Mouse (Mus musculus) kidney, embryonic 14.5 days (tissue): Measurements from ENCODE around the gene Vars2. TPM values are rescaled to one million over a fixed set of nuclear protein-coding genes. Genes with fewer than 3 reads are reported as not detected.

Experiments used
- ATAC-seq: fragments of 200-750 bp; cut with Nextera tagmentation; 2 replicates; pipeline ENCODE4 v1.8.0; 2017; ENCODE audit warnings: moderate number of reproducible peaks, mild to moderate bottlenecking, moderate TSS enrichment, moderate library complexity; ENCODE audit not compliant: low FRiP score, low TSS enrichment
- H3K27ac ChIP-seq: fragments of 300-500 bp; sonication (generic); 2 replicates; pipeline ENCODE4 v1.5.1; 2014; ENCODE audit warnings: low read depth, mild to moderate bottlenecking, low read length, moderate library complexity, mixed read lengths
- H3K27me3 ChIP-seq: fragments of 300-500 bp; sonication (generic); 2 replicates; pipeline ENCODE4 v1.6.1; 2014; ENCODE audit warnings: mild to moderate bottlenecking, low read length; ENCODE audit not compliant: control insufficient read depth, insufficient read depth
- H3K36me3 ChIP-seq: fragments of 300-500 bp; sonication (generic); 2 replicates; pipeline ENCODE4 v1.6.1; 2014; ENCODE audit warnings: low read length, mixed read lengths; ENCODE audit not compliant: control insufficient read depth, insufficient read depth
- H3K4me1 ChIP-seq: fragments of 300-500 bp; sonication (generic); 2 replicates; pipeline ENCODE4 v1.6.1; 2014; ENCODE audit warnings: low read length, mixed read lengths; ENCODE audit not compliant: control insufficient read depth, insufficient read depth
- H3K4me2 ChIP-seq: fragments of 300-500 bp; sonication (generic); replicated peaks from 2 replicates; pipeline ENCODE4 v1.6.1; 2014; ENCODE audit warnings: low read depth, mild to moderate bottlenecking, low read length
- H3K4me3 ChIP-seq: fragments of 300-500 bp; sonication (generic); 2 replicates; pipeline ENCODE4 v1.5.1; 2014; ENCODE audit warnings: mild to moderate bottlenecking, low read length
- H3K9ac ChIP-seq: fragments of 300-500 bp; sonication (generic); 2 replicates; pipeline ENCODE4 v1.6.1; 2014; ENCODE audit warnings: low read depth, mild to moderate bottlenecking, low read length, moderate library complexity
- H3K9me3 ChIP-seq: fragments of 300-500 bp; sonication (generic); 2 replicates; pipeline ENCODE4 v1.6.1; 2016; ENCODE audit warnings: low read length; ENCODE audit not compliant: control insufficient read depth
- WGBS: fragments of 180-500 bp; shearing (Covaris S2); extraction: QIAGEN DNeasy Blood & Tissue Kit; methylation state at CpG from one replicate; pipeline ENCODE4 v1.1.7; 2014; 5-methylcytosine and 5-hydroxymethylcytosine counted together
- polyA plus RNA-seq: library from polyadenylated mRNA; unstranded; fragments of >200 nt; fragmentation: Nextera tagmentation; extraction: Ambion mirVana; gene quantifications from 2 replicates; pipeline ENCODE4 v1.2.1, GENCODE M21; 2014

Vars2 gene
- polyA plus RNA-seq, 1 experiment from 2014 or later = 16.8 TPM

DNA sequence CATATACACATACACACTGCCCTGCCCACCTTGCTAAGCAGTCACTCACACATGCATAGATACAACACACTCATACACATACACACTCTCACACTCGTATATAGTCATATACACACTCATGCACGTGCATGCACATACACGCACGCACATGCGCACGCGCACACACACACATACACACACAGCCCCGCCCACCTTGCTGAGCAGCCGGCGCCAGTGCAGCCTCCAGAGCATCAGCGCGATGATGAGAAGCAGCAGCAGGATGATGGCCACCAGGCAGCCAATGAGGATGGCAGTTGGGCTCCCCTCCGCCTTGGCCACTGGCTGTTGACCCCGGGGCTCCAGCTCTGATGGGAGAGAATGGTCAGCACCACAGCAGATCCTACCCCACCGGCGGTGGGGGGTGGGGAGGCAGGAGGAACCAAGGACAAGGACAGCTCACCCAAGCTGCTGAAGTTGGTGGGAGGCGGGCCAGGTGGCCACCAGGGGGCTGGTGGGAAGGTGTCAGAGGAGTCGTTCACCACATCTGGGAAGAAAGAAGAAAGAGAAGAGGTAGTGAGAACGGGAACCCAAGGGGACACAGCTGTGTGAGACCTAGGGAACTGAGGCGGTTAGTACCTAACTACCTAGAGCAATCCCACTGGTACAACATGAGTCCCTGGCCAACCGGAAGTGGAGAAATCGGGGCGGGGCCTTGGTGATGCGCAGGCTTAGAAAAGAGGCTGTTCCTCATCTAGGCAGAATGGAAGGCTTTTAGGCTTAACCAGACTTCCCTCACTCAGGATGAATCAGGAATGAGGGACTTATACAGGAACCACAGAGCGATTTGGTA is 21.2 kb upstream of the Vars2 start:
- Histone ChIP-seq H3K9me3 (no peaks in the 10 kb centered on the region), H3K4me3 (no peak overlapping the region), H3K9ac (no peak overlapping the region), H3K4me2 (no peak overlapping the region), H3K27ac (no peak overlapping the region), H3K4me1 (no peaks in the 10 kb centered on the region), H3K36me3 (peaks cover 96% of the 10 kb centered on the region), H3K27me3 (no peaks in the 10 kb centered on the region)
- no peak for ATAC-seq
- WGBS = 85% methylated on average over 25 of the region's 25 CpGs

DNA sequence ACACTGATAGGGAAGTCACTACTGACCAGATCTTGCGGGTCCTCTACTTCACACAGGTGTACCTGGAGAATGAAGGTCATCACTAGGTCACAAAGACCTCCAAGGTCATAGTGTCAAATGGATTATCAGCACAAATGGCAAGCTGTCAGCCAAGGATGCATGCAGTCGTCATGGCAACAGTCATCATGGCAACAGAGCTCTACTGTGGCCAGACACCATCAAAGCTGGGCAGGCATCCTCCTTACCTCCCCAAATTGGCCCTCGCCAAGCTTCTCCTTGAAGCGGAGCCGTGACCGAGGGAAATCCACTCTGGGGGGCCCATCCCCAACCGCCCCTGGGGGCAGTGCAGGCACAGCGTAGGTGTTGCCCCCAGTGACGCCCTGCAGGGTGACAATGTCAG is 17.7 kb upstream of the Vars2 start:
- Histone ChIP-seq H3K36me3 (peaks cover 86% of the 10 kb centered on the region), H3K9me3 (no peaks in the 10 kb centered on the region)
- 78% methylated on average over 9 of the region's 9 CpGs for WGBS

DNA sequence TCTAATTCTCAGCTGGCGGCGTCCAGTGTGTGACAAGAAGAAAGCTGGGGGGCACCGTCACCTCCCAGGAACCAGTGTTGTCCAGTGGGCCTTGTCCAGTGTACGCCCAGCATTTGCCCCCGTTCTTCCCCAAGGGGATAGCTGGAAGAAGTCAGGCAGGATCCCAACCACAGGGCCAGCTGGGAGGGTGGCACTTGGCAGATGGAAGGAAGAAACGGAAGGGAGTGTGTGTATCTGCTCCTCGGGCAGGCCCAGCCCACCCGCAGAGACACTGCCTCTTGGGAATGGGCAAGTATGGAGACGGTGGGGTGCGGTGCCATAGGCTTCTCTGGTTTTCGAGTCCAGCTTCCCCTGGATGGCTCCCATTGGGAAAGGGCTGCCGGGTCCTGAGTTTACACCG is 14.6 kb upstream of the Vars2 start:
- Histone ChIP-seq H3K4me1 (no peaks in the 10 kb centered on the region), H3K27ac (no peak overlapping the region), H3K27me3 (no peaks in the 10 kb centered on the region), H3K4me3 (no peak overlapping the region), H3K9ac (no peak overlapping the region), H3K9me3 (no peaks in the 10 kb centered on the region), H3K4me2 (no peak overlapping the region), H3K36me3 (peaks cover 56% of the 10 kb centered on the region)
- no peak for ATAC-seq
- WGBS = 95% methylated on average over 13 of the region's 13 CpGs

More for the DNA sequence above, 17.7 kb upstream of the Vars2 start:
- Histone ChIP-seq H3K27me3 (no peaks in the 10 kb centered on the region), H3K4me2 (no peak overlapping the region), H3K4me3 (no peak overlapping the region), H3K27ac (no peak overlapping the region), H3K9ac (no peak overlapping the region), H3K4me1 (no peaks in the 10 kb centered on the region)
- no peak for ATAC-seq

DNA sequence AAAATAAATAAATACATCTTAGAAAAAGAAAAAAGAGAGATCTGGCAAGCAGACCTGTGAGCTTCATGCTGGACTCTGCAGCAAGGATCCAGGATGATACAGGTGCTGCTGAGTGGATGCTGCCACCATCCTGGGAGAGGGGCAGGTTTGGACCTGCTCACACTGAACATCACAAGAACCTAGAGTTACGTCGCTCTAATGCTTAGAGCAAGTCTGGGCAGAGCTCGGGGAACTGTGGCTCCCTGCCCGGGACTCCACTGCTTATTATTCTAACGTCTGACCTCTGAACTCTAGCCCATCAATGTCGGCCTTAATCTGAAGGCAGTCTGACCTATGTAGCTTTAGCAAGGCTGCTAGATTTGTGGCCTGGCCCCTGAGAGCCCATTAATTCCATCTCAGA is 13.2 kb upstream of the Vars2 start:
- Histone ChIP-seq H3K27me3 (no peaks in the 10 kb centered on the region), H3K4me3 (no peak overlapping the region), H3K36me3 (peaks cover 42% of the 10 kb centered on the region), H3K27ac (no peak overlapping the region), H3K4me2 (no peak overlapping the region), H3K9ac (no peak overlapping the region), H3K9me3 (no peaks in the 10 kb centered on the region), H3K4me1 (no peaks in the 10 kb centered on the region)
- 32% methylated on average over 6 of the region's 6 CpGs for WGBS
- ATAC-seq = no peak

- H3K9me3 ChIP-seq = no peaks in the 10 kb centered on the region
- ATAC-seq = peak; percentile 95
- H3K36me3 ChIP-seq = peaks cover 7% of the 10 kb centered on the region; the same call in 1 of the 2 replicates
- 1% methylated on average over 23 of the region's 23 CpGs for WGBS
- H3K27ac ChIP-seq = no peak within 1 kb of the TSS
- peak within 1 kb of the TSS; percentile 69 for H3K9ac ChIP-seq
- no peaks in the 10 kb centered on the region for H3K27me3 ChIP-seq
- H3K4me1 ChIP-seq = 0 out of 2 replicates have a peak, but pooled peaks cover 3% of the 10 kb centered on the region
- H3K4me2 ChIP-seq = peak within 1 kb of the TSS; percentile 83
- H3K4me3 ChIP-seq = peak within 1 kb of the TSS; percentile 57
Measured at GRCm38 (mm10) chr17:35673416-35674035, 6.1 kb upstream of the Vars2 start, which contains the start of gene Gtf2h4. Gene Gtf2h4 (minus strand): TSS chr17:35673739.

DNA sequence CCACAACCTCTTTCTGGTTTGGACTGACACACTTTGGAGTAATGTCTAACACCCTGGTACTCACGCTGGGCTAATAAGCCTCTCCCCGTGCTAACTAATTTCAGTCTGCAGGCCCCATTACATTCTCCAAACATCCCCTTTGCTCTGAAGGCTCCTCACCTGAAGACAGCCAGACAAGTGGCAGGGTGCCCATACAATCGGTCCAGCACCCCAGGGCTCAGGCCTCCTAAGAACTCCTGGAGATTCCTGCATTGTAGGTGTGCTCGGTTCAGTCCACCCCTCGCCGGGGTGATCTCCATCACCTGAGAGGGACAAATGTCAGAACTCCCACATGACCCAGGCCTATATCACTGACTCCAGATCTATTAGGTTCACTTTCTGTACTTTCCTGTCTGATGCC is 5.1 kb upstream of the Vars2 start:
- Histone ChIP-seq H3K36me3 (peaks cover 7% of the 10 kb centered on the region; the same call in 1 of the 2 replicates), H3K4me2 (0 out of 2 replicates have a peak overlapping the region, but pooled peaks have one; percentile 83), H3K4me1 (peaks cover 3% of the 10 kb centered on the region; the same call in 1 of the 2 replicates), H3K27me3 (no peaks in the 10 kb centered on the region), H3K4me3 (peak overlapping the region; percentile 57; the same call in 1 of the 2 replicates), H3K9ac (peak overlapping the region; percentile 69; the same call in 1 of the 2 replicates), H3K27ac (no peak overlapping the region), H3K9me3 (no peaks in the 10 kb centered on the region)
- no peak for ATAC-seq
- 87% methylated on average over 6 of the region's 6 CpGs for WGBS

GRCm38 (mm10) chr17:35671846-35672245 is 4.5 kb upstream of the Vars2 start:
- H3K36me3 ChIP-seq = peaks cover 7% of the 10 kb centered on the region; the same call in 1 of the 2 replicates
- H3K4me1 ChIP-seq = peaks cover 3% of the 10 kb centered on the region; the same call in 1 of the 2 replicates
- WGBS = 93% methylated on average over 6 of the region's 6 CpGs
- no peak overlapping the region for H3K27ac ChIP-seq
- H3K27me3 ChIP-seq = no peaks in the 10 kb centered on the region
- H3K9me3 ChIP-seq = no peaks in the 10 kb centered on the region
- H3K9ac ChIP-seq = no peak overlapping the region
- no peak for ATAC-seq
- H3K4me3 ChIP-seq = no peak overlapping the region
- H3K4me2 ChIP-seq = no peak overlapping the region

GRCm38 (mm10) chr17:35669731-35670130 is 2.3 kb upstream of the Vars2 start:
- peaks cover 7% of the 10 kb centered on the region; the same call in 1 of the 2 replicates for H3K36me3 ChIP-seq
- H3K4me1 ChIP-seq = peaks cover 11% of the 10 kb centered on the region; the same call in 1 of the 2 replicates
- H3K27me3 ChIP-seq = no peaks in the 10 kb centered on the region
- no peak overlapping the region for H3K4me3 ChIP-seq
- H3K4me2 ChIP-seq = no peak overlapping the region
- no peak overlapping the region for H3K9ac ChIP-seq
- WGBS = 86% methylated on average over 9 of the region's 9 CpGs
- ATAC-seq = no peak
- no peaks in the 10 kb centered on the region for H3K9me3 ChIP-seq
- H3K27ac ChIP-seq = no peak overlapping the region

DNA sequence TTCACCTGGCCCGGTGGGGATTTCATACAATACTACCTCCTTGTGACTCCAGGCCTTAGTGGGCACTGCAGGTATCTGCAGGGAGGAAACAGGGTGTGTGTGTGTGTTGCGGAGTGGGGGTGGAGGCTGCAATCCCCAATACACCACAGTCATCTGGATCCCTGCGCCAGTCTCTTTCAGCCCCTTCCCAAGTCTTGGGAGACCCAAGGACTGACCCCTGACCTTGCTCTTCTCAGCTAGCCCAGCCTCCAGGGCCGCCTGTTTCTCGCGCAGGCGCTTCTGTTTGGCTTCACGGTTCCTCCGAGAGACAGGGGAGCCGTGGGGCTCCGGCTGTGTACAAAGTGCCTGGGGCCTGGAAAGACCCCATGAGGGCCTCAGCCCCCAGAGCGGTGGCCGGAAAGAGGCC is 538 bp downstream of the Vars2 start:
- Histone ChIP-seq H3K27me3 (no peaks in the 10 kb centered on the region), H3K4me2 (peak overlapping the region; percentile 88), H3K9ac (peak overlapping the region; percentile 74), H3K36me3 (peaks cover 24% of the 10 kb centered on the region), H3K9me3 (no peaks in the 10 kb centered on the region), H3K27ac (peak overlapping the region; percentile 84), H3K4me3 (peak overlapping the region; percentile 59), H3K4me1 (peaks cover 8% of the 10 kb centered on the region; the same call in 1 of the 2 replicates)
- peak; percentile 56; the same call in 1 of the 2 replicates for ATAC-seq
- WGBS = 8% methylated on average over 13 of the region's 13 CpGs
